Mouse (Mus musculus): ENCODE measurements around the gene Btbd35f25.
"Not testable (repeated sequence)": the region's sequence is repeated elsewhere in the genome, so short reads cannot be mapped to it uniquely, and the experiment has no call there.

DNA sequence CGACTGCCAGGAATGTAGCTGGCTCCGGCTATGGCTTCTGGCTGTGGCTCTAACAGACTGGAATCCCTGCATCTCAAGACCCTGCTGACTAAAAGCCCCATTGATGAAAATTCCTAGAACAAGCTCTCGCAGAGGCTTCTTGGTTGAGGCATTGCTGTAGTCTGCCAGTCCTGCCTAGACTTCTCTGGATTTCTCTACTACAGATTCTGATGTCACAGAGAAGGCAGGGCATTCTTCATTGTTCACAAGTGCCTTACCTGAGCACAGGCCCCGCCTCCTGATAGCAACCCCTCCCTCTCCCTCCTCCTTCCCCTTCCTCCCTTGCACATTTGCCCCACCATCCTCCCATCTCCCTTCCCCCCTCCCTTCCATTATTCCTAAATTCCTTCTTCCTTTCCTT is at the start of gene Btbd35f25:
- TF ChIP-seq CEBPB (IDR thresholded peaks at IDR 0.05; ENCODE audit: low read depth); CTCF (IDR thresholded peaks at IDR 0.05; ENCODE audit: control insufficient read depth, insufficient read depth, insufficient read length); MYOG (IDR thresholded peaks at IDR 0.05; ENCODE audit: control insufficient read depth, extremely low read depth, insufficient read length); FOSL1 (IDR thresholded peaks at IDR 0.05; ENCODE audit: insufficient read depth, low read length, poor library complexity, severe bottlenecking); MAX (IDR thresholded peaks at IDR 0.05): not testable (repeated sequence)

All from C2C12 (cell line).